ENCODE assay signal across 8 mouse cellular contexts in the genomic region with DNA sequence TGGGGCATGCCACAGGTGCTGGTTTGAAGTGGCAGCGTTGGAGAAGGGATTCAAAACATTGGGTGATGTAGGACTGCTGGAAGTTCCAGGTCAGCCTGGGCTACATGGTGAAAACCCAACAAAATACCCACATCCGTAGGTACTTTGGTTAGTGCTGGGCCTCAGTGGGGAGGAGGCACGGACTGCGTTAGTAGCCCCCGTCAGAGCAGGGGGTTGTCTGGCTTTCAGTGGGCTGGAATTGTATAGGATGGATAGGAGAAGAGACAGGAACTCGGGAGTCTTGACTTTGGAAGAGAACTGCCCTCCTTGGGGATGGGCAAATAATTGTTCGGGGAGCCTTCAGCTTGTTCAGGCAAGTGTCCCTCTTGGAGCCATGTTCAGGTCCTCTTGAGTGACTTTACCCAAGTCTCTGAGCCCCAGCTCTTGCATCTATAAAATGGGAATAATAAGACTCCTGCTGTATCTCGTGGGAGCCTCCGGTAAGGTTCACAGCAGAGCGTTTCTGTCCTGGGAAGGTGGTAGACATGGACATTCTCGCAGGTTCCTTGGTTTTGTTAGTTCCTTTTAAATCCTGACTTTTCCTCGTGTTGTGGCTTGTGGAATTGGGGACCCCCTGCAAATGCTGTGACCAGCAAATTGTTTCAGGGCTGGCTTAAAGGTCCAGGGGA. TPM values are rescaled to one million over a fixed set of nuclear protein-coding genes. Genes with fewer than 3 reads are reported as not detected.
DNase-seq lines count a peak whose midpoint lies in the region; ATAC-seq and TF ChIP-seq lines count a peak whose summit lies in the region.

No protein-coding gene starts in this region.

- intact Hi-C loops in left cerebral cortex, adult 2 months (cut with DNase I), result loop anchor here (1.0 kb wide), 1 partner anchor 35 kb away; no protein-coding TSS in a partner anchor
- intact Hi-C loops in left cerebral cortex, postnatal 4 days (cut with DNase I), result loop anchor here (10.0 kb wide), 1 partner anchor 52 kb away; no protein-coding TSS in a partner anchor

- peak overlapping the region; percentile 96 for H3K27ac ChIP-seq in left cerebral cortex, adult 2 months
- H3K27ac ChIP-seq in embryonic facial prominence, embryonic 12.5 days, result peak overlapping the region; percentile 100
- H3K27ac ChIP-seq in intestine, embryonic 15.5 days, result peak overlapping the region; percentile 98
- H3K27ac ChIP-seq in neural tube, embryonic 12.5 days, result peak overlapping the region; percentile 99

- H3K4me1 ChIP-seq in embryonic facial prominence, embryonic 12.5 days, result peaks cover 60% of the 10 kb centered on the region
- H3K4me1 ChIP-seq in intestine, embryonic 15.5 days (replicated peaks), result peaks cover 50% of the 10 kb centered on the region
- H3K4me1 ChIP-seq in neural tube, embryonic 12.5 days, result peaks cover 54% of the 10 kb centered on the region

- peak overlapping the region; percentile 99 for H3K9ac ChIP-seq in embryonic facial prominence, embryonic 12.5 days
- peak overlapping the region; percentile 97 for H3K9ac ChIP-seq in intestine, embryonic 15.5 days
- H3K9ac ChIP-seq in neural tube, embryonic 12.5 days, result peak overlapping the region; percentile 100

- DNase-seq in left cerebral cortex, adult 2 months (ENCODE audit: extremely low spot score in 1 of 2, low spot score in 2 of 2), result no peak
- no peak for DNase-seq in left cerebral cortex, postnatal 4 days
- DNase-seq in adrenal gland, postnatal 10 days, result no peak
- no peak for DNase-seq in cerebellum, adult 11-12 months
- no peak for DNase-seq in thymus, postnatal 25 days

- no peak for ATAC-seq in embryonic facial prominence, embryonic 12.5 days (ENCODE audit: insufficient number of reproducible peaks, insufficient read depth, low FRiP score, low TSS enrichment)
- ATAC-seq in intestine, embryonic 15.5 days, result no peak
- no peak for ATAC-seq in neural tube, embryonic 12.5 days (ENCODE audit: low FRiP score, low read depth)

- H3K9me3 ChIP-seq in embryonic facial prominence, embryonic 12.5 days, result no peaks in the 10 kb centered on the region
- H3K9me3 ChIP-seq in intestine, embryonic 15.5 days, result no peaks in the 10 kb centered on the region
- H3K9me3 ChIP-seq in neural tube, embryonic 12.5 days, result no peaks in the 10 kb centered on the region

- H3K4me3 ChIP-seq in left cerebral cortex, adult 2 months, result peak overlapping the region; percentile 84
- H3K4me3 ChIP-seq in embryonic facial prominence, embryonic 12.5 days, result peak overlapping the region; percentile 93
- H3K4me3 ChIP-seq in intestine, embryonic 15.5 days (replicated peaks), result peak overlapping the region; percentile 88
- H3K4me3 ChIP-seq in neural tube, embryonic 12.5 days, result peak overlapping the region; percentile 98

- H3K27me3 ChIP-seq in embryonic facial prominence, embryonic 12.5 days, result no peaks in the 10 kb centered on the region
- no peaks in the 10 kb centered on the region for H3K27me3 ChIP-seq in intestine, embryonic 15.5 days (replicated peaks)
- no peaks in the 10 kb centered on the region for H3K27me3 ChIP-seq in neural tube, embryonic 12.5 days (replicated peaks)

- no peak for TF ChIP-seq CTCF in left cerebral cortex, adult 2 months (IDR thresholded peaks at IDR 0.05)

- no peaks in the 10 kb centered on the region for H3K36me3 ChIP-seq in embryonic facial prominence, embryonic 12.5 days
- no peaks in the 10 kb centered on the region for H3K36me3 ChIP-seq in intestine, embryonic 15.5 days
- no peaks in the 10 kb centered on the region for H3K36me3 ChIP-seq in neural tube, embryonic 12.5 days

- WGBS in embryonic facial prominence, embryonic 12.5 days, result 18% methylated on average over 12 of the region's 12 CpGs
- 12% methylated on average over 12 of the region's 12 CpGs for WGBS in intestine, embryonic 15.5 days
- 18% methylated on average over 12 of the region's 12 CpGs for WGBS in neural tube, embryonic 12.5 days

- H3K4me2 ChIP-seq in embryonic facial prominence, embryonic 12.5 days (replicated peaks), result peak overlapping the region; percentile 94
- H3K4me2 ChIP-seq in intestine, embryonic 15.5 days (replicated peaks), result peak overlapping the region; percentile 90
- H3K4me2 ChIP-seq in neural tube, embryonic 12.5 days (replicated peaks), result peak overlapping the region; percentile 75

RNA-seq across cellular contexts. Expression of a gene that starts 1.6 kb away (rescaled TPM):
- 100 to 1,000 TPM; 268 to 280 TPM for total RNA-seq in left cerebral cortex, adult 2 months (2021)
- total RNA-seq in left cerebral cortex, postnatal 4 days (2021), result 100 to 1,000 TPM; 327 to 335 TPM
- polyA plus RNA-seq in embryonic facial prominence, embryonic 12.5 days (2016; fragmentation: Nextera tagmentation; extraction: Ambion mirVana), result 81.8 and 83.2 TPM in 2 replicates
- 32.5 and 36.1 TPM in 2 replicates for polyA plus RNA-seq in intestine, embryonic 15.5 days (2015; fragmentation: Nextera tagmentation; extraction: Ambion mirVana)
- 89.7 and 106 TPM in 2 replicates for polyA plus RNA-seq in neural tube, embryonic 12.5 days (2016; fragmentation: Nextera tagmentation; extraction: Ambion mirVana)
- 100 to 1,000 TPM in 1 of 2 experiments, 10 to 100 TPM in 1; 83.4 to 102 TPM for total RNA-seq in adrenal gland, postnatal 10 days (2021)

RNA-seq across cellular contexts. Expression of a gene that starts 57.2 kb away (rescaled TPM):
- 10 to 100 TPM; 26.8 to 29.3 TPM for total RNA-seq in left cerebral cortex, adult 2 months (2021)
- total RNA-seq in left cerebral cortex, postnatal 4 days (2021), result 10 to 100 TPM; 18.1 to 18.3 TPM
- 7.0 and 7.3 TPM in 2 replicates for polyA plus RNA-seq in embryonic facial prominence, embryonic 12.5 days (2016; fragmentation: Nextera tagmentation; extraction: Ambion mirVana)
- polyA plus RNA-seq in intestine, embryonic 15.5 days (2015; fragmentation: Nextera tagmentation; extraction: Ambion mirVana), result 4.3 and 4.5 TPM in 2 replicates
- 13.7 and 14.9 TPM in 2 replicates for polyA plus RNA-seq in neural tube, embryonic 12.5 days (2016; fragmentation: Nextera tagmentation; extraction: Ambion mirVana)
- 1 to 10 TPM; 3.9 to 8.6 TPM for total RNA-seq in adrenal gland, postnatal 10 days (2021)
